Mouse (Mus musculus) limb, embryonic 13.5 days (tissue): ENCODE measurements around the gene Gm12253. TPM values are rescaled to one million over a fixed set of nuclear protein-coding genes. Genes with fewer than 3 reads are reported as not detected.

Source experiments
- polyA plus RNA-seq: library from polyadenylated mRNA; unstranded; fragments of >200 nt; fragmentation: Nextera tagmentation; extraction: Ambion mirVana; gene quantifications from 2 replicates; pipeline ENCODE4 v1.2.1, GENCODE M21; 2015

Gm12253 gene
- polyA plus RNA-seq, 1 experiment from 2014 or later: not detected

Other genes with a start within 250 kb of the Gm12253 start
- 3.4 and 3.8 TPM in 2 replicates for gene Igtp, start 233.0 kb upstream of the Gm12253 start, polyA plus RNA-seq
- 1.5 and 2.0 TPM in 2 replicates for gene Irgm2, start 232.9 kb upstream of the Gm12253 start, polyA plus RNA-seq
- gene 4930438A08Rik, start 157.8 kb upstream of the Gm12253 start, polyA plus RNA-seq: 0.09 TPM in 1 of 2 replicates, not detected in the other
- gene Zfp692, start 125.5 kb upstream of the Gm12253 start, polyA plus RNA-seq: 26.7 and 26.8 TPM in 2 replicates
- gene Zfp672, start 102.2 kb upstream of the Gm12253 start, polyA plus RNA-seq: 32.6 and 38.8 TPM in 2 replicates
- gene Sh3bp5l, start 101.8 kb upstream of the Gm12253 start, polyA plus RNA-seq: 35.7 and 36.9 TPM in 2 replicates
- gene Lypd8, start 53.5 kb upstream of the Gm12253 start, polyA plus RNA-seq: 0.23 TPM in 1 of 2 replicates, not detected in the other
- gene 1810065E05Rik, start 11.4 kb upstream of the Gm12253 start, polyA plus RNA-seq: not detected in 2 replicates
- gene Lypd9, start 20.4 kb downstream of the Gm12253 start, polyA plus RNA-seq: not detected in 2 replicates
- not detected in 2 replicates for gene Olfr30, start 29.7 kb downstream of the Gm12253 start, polyA plus RNA-seq
- not detected in 2 replicates for gene Olfr332, start 60.0 kb downstream of the Gm12253 start, polyA plus RNA-seq
- gene Olfr331, start 70.0 kb downstream of the Gm12253 start, polyA plus RNA-seq: not detected in 2 replicates
- not detected in 2 replicates for gene Olfr330, start 102.3 kb downstream of the Gm12253 start, polyA plus RNA-seq
- not detected in 2 replicates for gene Olfr329-ps, start 113.9 kb downstream of the Gm12253 start, polyA plus RNA-seq
- 0.08 TPM in 1 of 2 replicates, not detected in the other for gene Olfr328, start 123.1 kb downstream of the Gm12253 start, polyA plus RNA-seq
- not detected in 2 replicates for gene Olfr224, start 138.0 kb downstream of the Gm12253 start, polyA plus RNA-seq
- gene Olfr325, start 145.2 kb downstream of the Gm12253 start, polyA plus RNA-seq: not detected in 2 replicates
- not detected in 2 replicates for gene Olfr324, start 162.6 kb downstream of the Gm12253 start, polyA plus RNA-seq
- gene 2210407C18Rik, start 183.5 kb downstream of the Gm12253 start, polyA plus RNA-seq: not detected in 2 replicates
- not detected in 2 replicates for gene Olfr323, start 197.9 kb downstream of the Gm12253 start, polyA plus RNA-seq
- gene Trim58, start 207.9 kb downstream of the Gm12253 start, polyA plus RNA-seq: 0.09 and 0.11 TPM in 2 replicates
- gene Olfr322, start 226.2 kb downstream of the Gm12253 start, polyA plus RNA-seq: not detected in 2 replicates
- gene Olfr320, start 248.5 kb downstream of the Gm12253 start, polyA plus RNA-seq: not detected in 2 replicates